Mouse (Mus musculus): ENCODE measurements around the gene Paxx.

Paxx gene

DNA sequence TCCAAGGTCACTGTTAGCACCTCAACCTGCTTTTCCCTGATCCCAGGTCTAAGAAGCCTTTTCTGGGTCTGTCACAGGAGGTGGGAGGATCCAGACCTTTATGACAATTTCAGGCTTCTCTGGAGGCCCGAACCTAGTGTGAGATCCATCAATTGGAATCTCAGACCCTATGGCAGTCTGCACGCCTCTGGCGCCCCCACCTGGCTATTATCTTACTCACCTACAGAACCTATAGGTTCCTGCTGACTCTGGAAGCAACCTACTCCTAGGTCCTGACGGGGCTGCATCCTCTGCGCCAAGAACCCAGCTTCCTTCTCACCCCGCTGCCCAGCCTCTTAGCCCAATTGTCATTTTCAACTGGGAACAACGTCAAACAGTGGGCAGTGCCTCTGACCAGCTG, 22.1 kb upstream of the Paxx start:
- CTCF ChIA-PET = interaction anchor here (0.7 to 1.1 kb wide), 2 partner anchors 60 to 233 kb away, joined by 4 to 6 read pairs; partner anchors contain the start of gene Fut7

DNA sequence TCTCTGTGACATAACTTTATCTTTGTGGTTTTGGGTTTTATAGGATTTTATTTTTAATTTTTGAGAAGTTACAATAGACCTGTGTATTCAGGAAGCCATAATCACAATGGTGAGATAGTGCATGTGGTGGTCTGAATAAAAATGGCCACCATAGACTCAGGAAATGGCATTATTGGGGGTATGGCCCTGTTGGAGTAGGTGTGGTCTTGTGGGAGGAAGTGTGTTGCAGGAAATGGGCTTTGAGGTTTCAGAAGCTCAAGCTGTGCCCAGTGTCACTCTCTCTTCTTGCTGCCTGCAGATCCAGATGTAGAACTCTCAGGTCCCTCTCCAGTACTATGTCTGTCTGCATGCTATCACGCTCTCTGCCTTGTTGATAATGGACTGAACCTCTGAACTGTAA, 19.6 kb upstream of the Paxx start:
- CTCF ChIA-PET = no interaction called here

DNA sequence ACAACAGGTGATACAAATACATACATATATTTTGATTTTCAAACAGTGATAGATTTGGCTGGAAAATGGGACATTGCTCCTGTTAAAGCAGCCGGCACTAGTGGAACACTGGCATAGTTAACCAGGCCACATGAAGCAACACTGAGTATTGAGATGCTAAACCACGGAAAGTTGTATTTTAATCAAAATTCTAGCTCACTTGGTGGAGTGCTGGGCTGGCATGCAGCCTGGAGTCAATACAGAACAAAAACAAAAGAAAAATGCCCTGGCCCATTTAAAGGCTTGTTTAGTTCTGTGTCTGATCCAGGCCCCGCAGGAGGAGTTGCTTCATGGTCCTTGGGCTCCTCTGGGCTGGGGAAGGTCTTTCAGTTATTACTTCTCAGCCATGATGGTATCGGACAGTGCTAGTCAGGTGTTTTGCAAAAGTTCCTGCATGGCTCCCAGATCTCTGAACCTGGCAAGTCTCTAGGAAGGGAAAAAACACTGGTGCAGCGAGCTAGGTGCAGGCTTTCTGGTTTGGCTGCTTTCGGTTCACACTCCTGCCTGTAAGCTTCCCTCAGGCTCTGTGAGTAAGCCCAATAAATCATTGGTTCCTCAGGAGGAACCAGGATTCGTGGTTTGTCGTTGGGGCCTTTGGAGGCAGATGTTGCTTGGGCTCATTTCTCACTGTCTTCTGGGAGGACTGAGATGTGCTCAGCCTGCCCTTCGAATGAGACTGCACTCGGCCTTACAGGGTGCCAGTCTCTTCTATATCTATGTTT, 18.8 kb upstream of the Paxx start:
- CTCF ChIA-PET = no interaction called here

DNA sequence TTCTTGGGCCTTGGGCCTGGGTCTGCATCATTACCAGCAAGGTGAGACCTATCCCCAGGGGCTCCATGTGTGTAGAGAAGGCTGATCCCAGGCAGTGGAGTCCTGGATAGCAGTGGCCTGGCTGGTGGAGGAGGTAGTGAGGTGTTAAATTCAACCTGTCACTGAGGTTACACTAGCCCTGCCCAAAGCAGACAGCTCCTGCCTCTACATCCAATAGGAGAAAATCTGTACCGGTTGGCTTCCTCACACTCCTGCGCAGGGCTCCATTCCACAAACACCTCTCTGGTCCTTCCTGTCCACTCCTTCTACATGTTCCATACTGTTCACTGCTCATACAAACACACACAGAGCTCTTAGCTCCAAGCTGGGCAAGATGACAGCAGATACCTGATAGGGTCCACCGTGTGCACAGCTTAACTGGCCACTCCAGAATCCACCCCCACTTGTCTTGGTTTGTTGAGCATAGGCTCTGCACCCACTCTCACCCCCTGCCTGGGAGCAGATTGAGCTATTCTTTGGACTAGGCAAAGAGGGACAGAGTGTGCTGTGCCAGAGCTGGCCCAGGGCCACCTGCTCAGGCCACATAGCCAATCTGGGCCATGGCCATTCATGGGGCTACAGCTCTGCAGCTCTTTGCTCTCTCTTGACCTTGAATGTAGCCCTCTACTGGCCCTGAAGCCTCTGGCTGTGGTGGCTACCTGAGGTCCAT, 17.2 kb upstream of the Paxx start:
- CTCF ChIA-PET = no interaction called here

DNA sequence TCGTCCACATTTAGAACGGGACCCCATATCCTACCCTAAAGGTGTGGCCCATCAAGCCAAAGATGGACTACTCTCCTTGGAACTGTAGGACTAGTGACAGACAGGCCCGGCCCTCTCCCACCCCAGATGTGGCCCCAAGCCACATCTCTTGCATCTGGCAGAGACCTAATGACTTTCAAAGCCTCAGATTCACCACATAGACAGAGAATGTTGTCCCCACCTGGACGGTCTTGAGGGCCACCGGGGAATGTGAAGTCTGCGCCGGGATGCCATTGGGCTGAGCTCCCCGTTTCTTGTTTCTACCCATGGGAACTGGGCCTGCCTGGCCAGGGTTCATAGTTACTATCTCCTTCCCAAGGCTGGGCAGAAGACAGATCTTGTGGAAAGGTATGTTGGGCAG, 16.6 kb upstream of the Paxx start:
- CTCF ChIA-PET = no interaction called here

DNA sequence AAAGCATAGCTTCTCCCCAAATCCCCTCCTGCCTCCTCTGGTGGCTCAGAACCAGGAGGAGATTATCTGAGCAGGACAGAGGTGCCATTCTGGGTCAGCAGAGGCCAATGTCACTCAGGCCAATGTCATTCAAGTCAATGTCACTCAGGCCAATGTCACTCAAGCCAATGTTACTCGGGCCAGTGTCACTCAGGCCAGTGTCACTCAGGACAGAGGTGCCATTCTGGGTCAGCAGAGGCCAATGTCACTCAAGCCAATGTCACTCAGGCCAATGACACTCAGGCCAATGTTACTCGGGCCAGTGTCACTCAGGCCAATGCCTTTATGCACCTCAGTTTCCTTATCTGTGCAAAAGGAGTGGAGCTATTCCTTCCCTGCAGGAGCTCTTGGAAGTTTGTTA, 11.7 kb upstream of the Paxx start:
- CTCF ChIA-PET = interaction anchor here (0.7 kb wide), 1 partner anchor 16 kb away, joined by 3 read pairs; the partner anchor contains the start of gene Clic3

DNA sequence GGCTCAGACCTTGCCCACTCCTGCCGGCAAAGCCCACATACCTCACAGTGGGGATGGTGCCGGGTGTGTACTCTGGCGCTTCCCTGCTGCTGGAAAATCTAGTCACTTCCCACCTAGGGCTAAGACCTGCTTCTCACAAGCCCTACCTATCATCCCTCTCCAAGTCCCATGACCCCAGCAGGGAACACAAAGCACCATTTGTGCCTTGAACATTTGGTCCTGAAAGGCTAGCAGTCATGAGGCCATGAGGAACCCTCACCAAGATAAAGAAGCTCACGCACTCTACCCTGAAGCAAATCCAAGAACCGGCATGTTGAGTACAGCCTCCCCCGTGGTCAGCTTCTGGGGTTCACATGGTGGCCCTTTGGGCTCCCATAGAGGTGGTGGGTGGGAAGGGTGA, 9.1 kb upstream of the Paxx start, which contains the start of gene Ptgds:
Gene Ptgds, minus strand, starts transcription at position 78 of the 400 bp plus-strand sequence.
- CTCF ChIA-PET = interaction anchor here (0.7 kb wide), 1 partner anchor 46 kb away, joined by 3 read pairs; no protein-coding TSS in a partner anchor

DNA sequence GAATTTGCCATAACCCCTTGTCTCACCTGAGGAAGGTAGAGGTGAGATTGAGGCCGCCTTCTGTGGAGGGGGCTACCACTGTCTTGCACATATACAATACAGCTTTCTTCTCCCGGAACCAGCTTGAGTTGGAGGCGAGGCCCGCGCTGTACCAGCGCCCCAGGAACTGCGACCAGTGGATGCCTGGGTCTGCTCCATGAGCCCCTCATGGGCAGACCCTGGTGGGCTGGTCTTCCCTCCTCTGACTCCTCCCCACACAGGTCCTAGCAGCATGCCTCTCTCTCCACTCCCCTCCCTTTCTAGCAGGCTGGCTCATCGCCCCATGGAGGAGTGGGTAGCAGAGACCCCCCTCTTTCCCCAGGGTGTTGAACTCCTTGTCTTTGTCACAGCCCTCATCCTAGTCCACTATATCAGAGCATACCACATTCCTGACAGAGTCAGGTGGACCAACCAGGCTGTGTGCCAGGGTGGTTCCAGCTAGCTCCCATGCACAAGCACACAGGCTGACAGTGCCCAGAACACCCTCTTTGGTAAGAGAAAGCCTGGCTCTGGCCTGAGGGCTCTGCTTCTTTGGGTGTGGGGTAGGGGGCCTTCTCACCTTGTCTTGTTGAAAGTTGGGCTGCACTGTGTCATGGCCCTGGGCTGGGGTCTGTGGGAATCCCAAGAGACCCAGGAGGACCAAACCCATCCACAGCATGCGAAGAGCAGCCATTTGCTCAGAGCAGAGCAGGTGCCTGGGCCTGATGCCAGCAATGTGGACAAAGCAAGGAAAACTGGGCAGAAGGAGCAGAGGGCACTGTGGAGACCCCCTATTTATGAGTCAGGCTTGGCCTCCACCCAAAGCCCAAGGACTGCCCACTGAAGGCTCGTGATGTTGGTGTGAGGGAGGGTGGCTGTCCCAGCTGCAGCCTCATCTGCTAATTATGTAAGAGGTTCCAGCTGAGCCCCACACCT, 8.3 kb upstream of the Paxx start:
- CTCF ChIA-PET = interaction anchor here (0.7 kb wide), 1 partner anchor 46 kb away, joined by 3 read pairs; no protein-coding TSS in a partner anchor

DNA sequence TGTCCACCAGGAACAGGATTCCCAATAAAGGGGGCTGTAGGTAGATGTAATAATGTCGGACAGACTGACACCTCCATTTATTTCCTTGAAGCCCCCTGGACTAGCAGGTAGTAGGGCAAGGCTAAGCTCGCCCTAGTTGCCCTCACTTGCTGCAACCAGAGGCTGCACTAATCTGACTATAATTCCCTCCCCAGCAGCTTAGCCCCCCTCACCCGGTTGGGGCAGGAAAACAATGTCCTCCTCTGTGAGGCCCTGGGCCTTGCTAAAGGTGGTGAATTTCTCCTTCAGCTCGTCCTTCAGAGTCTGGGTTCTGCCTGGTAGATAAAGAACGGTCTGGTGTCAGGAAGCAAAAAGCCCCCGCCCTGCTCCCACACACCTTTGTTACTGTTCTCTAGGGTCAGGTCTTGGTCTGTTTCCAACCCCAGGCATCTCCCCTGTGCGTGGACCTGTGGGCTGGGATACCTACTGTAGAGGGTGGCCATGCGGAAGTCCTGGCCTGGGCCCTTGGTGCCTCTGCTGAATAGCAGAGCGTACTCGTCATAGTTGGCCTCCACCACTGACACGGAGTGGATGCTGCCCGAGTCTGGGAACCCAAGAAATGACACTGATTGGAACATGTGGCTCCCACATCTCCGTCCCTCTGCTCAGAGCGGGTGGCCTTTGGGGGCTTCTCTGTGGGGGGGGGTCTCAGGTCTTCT, 6.9 kb upstream of the Paxx start:
- CTCF ChIA-PET = no interaction called here

DNA sequence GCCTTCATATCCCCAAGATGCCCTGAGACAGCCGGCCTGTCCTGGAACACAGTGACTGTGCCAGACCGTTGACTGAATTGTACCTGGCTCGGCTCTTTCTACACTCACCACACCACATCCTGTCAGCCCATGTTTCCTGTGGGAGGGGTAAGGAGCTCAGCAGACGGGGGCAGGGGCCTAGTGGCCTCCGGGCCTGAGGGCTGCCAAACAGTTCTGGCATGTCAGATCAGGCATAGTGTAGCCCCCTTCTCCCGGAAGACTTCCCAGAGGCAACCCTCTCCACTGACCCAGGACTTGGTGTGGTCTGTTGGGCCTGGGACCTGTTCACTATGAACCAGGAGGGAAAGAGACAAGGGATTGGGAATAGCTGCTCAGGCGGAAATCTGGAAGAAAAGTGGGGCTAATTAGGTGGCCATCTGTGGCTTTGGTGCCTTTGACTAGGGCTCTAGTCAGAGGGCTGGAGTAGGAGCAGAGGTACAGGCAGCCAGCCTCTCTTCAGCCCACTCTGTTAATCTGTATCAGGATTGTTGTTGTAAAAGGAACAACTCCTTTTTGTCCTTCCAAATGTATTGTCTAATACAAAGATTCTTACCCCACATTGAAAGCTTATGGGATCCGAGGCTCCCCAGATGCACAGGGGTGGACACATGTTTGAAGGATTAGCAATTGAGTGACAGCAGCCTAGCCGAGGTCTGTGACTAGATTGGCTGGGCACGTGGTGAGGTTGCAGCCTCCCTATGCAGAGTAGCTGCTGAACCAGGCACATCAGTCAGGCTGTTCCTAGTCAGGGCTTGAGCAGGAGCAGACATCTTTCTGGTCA, 5.1 kb upstream of the Paxx start:
- CTCF ChIA-PET = interaction anchor here (0.6 to 1.4 kb wide), 2 partner anchors 9 to 41 kb away, joined by 3 to 4 read pairs; no protein-coding TSS in a partner anchor

DNA sequence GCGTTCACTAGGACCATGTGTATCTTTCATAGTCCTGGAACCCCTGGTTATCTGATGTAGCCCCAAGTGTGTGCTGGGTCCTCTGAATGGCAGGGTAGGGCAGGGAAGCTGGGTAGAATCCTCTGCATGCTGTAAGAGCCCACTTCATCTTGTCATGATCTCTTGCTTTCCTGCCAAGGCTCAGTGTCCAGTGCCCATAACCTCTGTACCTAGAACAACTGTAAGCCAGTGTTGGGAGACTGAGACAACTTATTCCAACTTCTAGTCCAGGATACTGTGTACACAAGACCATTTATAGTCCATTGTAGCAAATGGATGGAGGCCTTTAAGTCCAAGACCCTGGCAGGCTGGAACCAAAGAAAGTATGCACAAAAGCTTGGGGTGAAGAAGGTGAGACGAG, 4.4 kb upstream of the Paxx start:
- CTCF ChIA-PET = no interaction called here

DNA sequence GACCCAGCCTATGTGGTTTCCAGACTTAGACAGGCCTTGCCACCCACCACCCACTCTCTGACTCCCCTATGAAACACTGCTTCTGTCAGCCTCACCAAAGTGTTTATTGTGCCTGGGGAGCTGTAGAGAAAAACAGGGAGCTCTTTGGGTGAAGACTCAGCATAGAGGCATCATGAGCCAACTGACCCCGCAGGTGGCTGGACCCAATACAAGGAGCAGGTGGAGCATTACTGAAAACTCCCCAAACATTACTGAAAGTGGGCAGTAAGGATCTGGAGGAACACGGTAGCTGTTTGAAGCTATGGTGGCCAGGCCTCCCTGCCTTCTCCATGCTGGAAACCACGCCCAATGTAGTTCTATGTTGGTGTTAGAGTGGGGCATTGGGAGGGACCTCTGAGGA, 2.7 kb upstream of the Paxx start:
- CTCF ChIA-PET = interaction anchor here (0.8 kb wide), 1 partner anchor 18 kb away, joined by 3 read pairs; no protein-coding TSS in a partner anchor

DNA sequence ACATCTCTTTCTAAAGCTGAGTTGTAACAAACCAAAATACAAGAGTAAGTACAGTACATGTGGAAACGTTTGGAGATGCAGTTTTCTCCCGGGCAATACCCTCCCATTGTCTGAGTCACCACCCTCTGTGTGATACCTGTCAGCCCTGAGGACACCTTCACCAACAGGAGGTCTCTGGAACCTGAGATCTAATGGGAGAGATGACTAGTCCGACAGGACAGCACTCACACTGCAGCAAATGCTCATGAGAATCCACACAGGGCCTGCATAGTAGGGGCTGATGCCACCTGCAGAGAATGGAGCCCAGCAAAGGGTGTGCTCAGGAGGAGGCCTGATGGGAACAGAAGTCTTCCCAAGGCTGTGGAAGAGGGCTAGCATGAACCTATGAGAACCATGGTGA, 513 bp upstream of the Paxx start:
- CTCF ChIA-PET = no interaction called here

DNA sequence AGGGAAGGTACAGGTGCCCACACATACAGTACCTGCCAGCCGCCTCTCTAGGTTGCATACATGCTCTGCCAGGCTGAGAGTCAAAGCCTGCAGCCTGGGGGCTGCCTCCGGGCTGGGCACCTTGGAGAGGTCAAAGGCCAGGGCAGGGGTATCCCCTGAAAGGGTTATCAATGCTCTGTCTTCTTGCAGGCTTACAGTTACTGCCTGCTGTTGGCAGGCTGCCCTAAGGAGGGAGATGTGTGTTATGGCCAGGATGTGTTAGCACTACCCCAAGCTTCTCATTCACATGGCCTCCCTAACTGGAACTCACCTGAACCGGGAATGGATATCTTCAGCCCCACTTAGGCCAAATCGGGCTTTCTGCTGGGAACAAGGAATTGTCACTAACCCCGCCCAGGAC, 759 bp downstream of the Paxx start:
- CTCF ChIA-PET = no interaction called here

DNA sequence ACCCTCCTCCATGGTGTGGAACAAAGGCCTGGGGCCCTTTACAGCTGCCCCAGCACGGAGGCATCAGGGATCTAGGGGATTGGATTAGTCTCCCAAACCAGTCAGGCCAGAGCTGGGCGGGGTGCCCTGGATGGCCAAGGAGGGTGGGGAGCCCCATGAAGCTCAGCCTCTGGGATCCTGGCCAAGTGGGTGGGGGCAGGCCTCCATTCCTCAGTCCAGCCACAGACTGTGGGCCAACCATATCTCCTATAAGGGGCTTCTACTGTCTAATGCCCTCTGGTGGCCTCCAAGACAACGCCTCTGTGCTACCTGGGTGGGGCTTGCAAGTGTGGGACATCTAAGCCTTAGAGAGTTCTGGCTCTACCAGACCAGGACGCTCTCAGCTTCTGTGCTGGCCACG, 2.0 kb downstream of the Paxx start:
- CTCF ChIA-PET = no interaction called here

DNA sequence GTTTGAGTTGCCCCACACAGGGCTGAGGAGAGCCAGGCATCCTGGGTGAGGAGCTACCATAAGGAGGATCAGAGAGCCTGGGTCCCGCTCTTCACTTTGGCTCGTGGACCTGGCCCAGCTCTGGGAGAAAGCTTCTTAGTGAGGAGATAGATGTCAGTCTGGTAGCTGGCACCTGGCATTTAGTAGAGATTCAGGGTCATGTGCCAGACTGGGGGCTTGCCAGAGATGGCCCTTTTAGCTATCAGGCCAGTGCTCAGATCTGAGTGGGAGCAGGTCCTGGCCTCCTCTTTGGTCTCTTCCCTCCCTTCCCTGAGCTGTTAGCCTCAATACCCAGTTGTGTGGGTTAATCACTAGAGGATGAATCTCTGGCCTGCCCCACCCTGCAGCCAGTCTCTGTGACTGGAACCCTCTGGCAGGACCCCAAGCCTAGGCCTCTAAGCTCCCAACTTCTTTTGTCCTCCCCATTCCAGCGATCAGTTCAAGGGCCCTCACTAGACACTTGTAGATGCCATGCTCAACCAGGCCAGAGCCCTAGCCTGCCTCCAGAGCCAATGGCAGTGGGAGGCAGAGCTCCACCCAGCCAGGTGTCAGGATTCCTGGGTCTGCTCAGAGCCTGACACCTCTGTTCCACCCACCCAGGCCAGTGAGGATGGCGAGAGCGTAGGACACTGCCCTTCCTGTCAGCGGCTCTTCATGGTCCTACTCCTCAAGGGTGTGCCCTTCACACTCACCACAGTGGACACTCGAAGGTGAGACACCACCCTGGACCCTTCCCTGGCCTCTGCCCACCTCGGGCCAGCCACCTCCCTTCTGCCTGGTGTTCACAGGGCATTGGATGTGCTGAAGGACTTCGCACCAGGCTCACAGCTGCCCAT, 3.6 kb downstream of the Paxx start:
- CTCF ChIA-PET = interaction anchor here (0.6 kb wide), 1 partner anchor 15 kb away, joined by 3 read pairs; no protein-coding TSS in a partner anchor

DNA sequence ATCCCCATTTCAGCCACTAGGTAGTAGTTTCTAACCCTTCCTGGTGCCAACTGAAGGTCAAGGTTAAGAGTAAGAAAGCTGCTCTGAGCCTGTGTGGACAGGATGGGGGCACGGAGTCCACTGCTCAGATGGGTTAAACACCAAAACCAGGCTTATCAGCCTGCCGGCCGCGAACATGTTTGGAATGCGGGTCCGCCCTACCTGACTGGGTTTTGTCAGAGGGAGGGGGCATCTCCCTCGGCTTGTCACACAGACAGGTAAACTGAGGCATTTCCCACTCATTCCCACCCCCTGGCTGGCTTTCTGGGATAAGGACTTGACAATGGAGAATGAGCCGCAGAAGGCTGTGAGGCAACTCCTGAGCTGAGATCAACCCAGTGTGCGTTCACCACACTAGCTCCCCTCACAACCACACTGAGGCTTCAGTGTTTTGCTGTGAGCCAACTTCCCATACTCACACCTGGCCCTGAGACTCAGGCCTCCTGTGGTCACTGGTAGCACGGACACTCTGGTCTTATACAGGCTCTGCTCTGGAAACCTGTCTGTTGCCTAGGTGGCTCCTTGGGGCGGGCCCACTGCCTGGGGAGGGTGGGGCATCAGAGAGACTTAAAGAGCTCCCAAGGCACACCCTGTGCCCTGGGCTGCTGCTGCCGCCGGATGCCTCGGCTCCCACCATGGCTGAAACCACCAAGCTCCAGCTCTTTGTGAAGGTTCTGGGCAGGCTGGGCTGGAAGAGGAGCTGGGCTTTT, 4.5 kb downstream of the Paxx start, which contains the start of gene Clic3:
Gene Clic3, plus strand, starts transcription at position 634 of the 749 bp plus-strand sequence.
- CTCF ChIA-PET = interaction anchor here (0.6 kb wide), 1 partner anchor 16 kb away, joined by 3 read pairs; no protein-coding TSS in a partner anchor

DNA sequence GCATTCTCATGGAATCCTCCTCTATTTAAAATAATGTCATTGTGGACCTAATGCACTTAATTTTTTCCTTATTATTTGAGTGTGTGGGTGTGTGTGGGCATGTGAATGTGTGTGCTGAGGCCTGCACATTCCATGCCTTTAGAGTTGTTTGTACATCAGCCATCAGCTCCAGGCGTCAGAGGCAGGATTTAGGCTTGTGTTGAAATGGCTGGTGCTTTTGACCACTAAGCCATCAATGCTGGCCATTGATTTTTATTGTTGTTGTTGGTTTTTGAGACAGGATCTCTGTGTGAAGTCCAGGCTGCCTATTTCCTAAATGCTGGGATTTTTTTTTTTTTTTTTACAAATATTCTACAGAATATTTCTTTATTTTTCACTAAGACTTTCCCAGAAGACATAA, 7.9 kb downstream of the Paxx start:
- CTCF ChIA-PET = interaction anchor here (0.6 to 0.7 kb wide), 2 partner anchors 92 to 121 kb away, joined by 6 to 9 read pairs; partner anchors contain the start of gene Mamdc4
